Mouse (Mus musculus) right cerebral cortex, postnatal 14 days (tissue): ENCODE data around the gene Dixdc1.
A peak's percentile ranks its signal among the peaks of the same experiment; 100 is the strongest.

Experiments used
- DNase-seq: peaks from one replicate; pipeline ENCODE4 v3.0.0; 2022

Gene Dixdc1

DNA sequence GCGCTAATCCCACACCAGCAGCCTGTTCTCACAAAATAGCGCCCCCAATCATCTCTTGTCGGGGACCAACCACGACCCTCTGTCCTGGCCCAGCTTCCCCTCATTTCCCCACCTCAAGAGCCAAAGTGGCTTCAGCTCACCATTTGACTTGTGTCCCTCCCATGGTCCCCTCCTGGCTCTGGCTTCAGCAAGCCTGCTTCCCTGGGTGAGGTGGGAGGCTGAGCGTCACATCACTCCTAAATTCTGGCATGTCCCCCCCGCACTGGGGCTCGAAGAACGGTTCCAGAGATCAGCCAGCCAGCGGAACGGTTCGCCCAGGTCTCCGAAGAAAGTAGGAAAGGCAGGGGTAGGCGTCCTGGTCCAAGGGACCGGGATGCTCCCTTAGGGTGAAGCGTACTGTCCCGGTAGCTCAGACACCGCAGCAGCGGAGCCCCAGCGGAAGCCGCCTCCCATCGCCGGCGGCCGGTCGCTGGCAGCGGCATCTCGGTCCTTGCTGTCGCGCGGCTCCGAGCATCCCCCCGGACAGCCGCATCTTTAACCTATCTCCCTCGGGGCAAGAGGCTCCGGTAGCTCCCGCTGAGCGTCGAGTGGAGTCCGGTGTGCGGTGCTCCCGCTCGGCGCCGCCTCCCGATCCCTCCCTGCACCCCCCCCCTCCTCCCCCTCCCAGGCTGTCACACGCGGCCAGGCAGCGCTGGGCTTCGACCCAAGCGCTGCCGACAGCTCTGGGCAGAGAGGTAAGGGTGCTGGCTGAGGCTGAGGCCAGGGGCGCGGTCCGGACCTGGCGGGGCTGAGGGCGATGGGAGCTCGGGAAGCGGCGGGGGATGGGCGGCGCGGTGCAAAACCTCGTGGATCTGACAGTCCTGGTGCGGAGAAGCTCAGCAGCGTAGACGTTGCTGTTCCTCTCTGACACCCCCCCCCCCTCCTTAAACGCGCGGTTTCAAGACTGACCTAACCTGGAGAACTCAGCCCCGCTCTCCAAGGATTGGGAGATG lies 40.6 kb downstream of the Dixdc1 start:
- DNase-seq: peak; percentile 59

DNA sequence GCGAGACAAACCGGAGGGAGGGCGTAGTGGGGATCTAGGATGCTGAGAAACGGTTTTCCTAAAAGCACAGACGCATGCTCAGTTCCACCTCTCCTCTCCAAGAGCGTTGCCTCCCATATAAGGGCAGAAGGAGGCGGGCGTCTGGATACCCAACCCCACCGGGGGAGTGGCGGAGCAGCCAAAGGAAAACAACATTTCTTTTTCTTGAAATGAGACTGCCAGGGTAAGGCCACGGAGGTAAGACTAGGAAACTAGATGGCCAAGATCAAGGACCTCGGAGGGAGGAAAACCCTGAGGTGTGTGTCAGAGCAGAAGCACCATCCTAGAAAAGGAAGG lies 41.6 kb downstream of the Dixdc1 start:
- DNase-seq: peak; percentile 71

DNA sequence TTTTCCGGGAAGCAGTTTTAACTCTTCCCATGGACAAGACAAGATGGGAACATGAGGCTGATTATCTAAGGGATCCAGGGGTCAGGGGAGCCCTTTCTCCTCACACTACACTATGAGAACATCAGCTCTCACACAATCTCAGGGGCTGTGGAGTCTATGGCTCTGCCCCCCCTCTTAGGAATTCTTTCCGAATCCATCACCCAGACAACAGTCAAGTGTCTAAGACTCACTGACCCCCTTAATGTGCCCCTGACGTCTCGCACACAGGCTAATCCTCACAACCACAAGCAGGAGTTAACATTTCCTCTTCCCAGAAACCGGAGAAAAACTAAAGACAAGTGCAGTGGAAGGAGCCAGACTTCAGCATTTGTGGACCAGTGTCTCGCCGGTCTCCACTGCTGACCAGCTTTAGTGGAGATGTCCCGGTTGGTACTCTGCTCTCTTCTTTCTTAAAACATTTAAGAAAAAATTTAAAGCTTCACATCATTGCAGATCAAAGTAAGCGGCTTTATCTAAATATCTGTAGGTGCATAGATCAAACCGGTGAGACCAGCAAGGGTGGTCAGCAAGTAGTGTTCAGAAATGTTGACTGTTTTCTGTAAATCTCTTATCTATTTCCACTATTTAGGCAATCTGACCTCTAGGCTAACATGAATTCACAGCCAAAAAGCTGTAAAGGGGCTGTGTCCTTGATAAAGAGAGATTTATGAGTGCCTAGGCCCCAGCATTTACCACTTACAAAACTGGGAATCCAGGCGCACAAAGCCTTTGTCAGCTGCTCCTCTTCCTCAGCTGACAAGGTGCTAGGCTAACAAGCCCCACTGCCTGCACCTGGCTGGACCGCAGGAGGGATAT lies 42.2 kb downstream of the Dixdc1 start:
- DNase-seq: no peak

DNA sequence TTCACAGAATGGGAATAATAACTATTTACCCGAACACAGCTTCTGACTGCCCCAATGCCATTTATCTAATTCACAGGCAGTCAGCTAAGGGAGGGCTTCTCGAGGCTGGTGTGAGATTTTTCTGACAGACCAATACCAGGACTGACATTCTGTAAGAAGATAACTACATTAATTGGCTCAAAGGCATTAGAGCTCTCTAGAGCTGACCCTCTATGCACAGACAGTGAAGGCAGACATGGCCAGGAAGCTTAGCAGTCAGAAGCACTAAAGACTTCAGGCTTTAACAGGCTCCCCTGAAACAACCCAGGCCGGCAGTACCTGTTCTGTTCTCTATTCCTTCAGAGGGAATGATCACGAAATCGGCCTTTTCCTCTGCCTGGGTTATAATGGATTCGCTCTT lies 44.2 kb downstream of the Dixdc1 start:
- no peak for DNase-seq

DNA sequence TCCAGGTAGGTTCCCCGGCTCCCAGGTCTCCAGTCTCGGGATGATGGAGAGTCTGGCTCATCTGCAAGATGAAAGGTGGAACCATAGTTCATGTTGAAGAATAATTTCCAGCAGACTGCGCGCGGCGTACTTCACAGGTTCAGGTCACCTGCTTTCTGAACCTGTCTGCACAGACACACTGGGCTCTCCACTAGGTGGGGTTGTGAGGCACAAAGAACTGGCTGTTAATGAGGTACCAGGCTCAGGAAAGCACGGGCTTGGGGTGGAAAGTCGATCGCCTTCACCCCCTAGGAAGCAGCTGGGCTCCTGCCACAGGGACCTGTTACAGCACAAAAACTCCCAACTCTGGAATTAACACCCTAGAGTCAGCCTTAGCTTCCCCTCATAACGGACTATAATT lies 45.7 kb downstream of the Dixdc1 start:
- peak; percentile 38 for DNase-seq

DNA sequence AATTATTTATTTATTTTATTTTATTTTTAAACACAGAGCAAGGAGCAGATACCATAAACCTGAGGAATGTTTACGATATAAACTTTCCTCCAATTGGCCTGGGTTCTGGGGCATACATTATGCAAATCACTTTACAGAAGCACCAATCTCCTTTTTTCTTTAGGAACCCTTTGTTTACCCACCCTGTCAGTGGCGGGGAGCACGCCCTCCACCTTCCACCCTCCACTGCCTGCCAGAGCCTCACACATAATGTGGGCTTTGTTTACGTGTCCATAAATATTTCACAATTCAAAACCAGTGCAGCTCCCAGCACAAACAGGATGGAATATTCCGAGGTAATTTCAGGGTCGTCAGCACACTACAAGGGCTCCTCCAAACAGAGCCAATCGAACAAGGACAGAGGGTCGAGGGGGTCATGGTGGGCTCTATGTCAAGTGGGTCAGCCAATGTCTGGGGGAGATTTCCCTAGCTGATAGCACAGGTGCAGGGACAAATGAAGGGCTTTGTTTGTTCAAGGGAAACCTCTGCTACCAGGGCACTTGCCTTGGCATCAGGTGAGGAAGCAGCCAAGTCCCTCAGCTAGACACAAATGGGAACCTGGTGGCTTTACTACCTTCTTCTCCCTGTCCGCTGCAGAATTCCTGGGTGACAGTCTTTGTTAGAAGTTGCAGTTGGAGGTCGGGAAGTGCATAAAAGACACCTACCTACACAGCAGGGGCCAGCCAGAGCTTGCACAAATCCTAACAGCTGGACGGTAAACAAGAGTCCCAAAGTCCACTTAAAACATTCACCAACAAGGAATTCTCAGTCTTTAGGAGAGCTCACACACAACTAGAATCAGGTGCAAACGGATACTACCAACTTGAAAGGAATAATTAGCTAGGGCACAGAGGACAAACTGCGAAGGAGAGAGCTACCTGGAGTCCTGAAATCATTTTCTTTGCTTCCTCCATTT lies 46.4 kb downstream of the Dixdc1 start:
- no peak for DNase-seq

DNA sequence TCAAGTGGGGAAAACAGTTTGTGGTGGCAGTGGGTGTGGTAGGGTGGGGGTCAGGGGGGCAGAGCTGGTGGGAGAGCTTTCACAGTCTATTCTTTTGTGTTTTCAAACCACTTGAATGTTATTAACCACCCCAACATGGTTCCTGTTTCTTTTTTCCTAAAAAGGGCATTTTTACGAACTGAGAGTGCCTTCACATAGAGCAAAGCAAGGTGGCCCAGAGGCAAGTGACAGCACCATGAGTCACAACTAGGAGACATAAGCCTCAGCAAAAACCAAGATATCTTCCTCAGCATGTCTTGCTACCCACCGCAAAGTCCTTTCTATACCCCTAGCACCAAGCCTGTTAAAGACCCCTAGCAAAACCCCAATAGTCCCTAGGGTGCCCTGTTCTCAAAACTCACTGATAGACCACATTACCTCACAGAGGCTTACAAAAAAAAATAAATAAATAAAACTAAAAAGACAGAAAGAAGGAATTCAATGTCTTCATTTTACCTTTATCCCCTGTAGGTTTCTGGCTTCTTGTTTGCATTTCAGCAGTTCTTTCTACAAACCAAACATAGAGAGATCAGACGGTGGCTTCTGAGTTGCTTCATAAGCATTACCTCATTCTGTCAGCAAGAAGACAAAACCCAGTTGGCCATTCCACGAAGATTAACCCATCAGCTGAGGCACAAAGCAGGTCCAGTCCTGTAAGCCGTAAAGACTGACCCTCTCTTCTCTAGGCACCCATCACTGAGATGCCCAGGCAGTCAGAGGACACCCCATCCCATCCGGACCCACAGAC lies 52.3 kb downstream of the Dixdc1 start:
- DNase-seq: no peak

DNA sequence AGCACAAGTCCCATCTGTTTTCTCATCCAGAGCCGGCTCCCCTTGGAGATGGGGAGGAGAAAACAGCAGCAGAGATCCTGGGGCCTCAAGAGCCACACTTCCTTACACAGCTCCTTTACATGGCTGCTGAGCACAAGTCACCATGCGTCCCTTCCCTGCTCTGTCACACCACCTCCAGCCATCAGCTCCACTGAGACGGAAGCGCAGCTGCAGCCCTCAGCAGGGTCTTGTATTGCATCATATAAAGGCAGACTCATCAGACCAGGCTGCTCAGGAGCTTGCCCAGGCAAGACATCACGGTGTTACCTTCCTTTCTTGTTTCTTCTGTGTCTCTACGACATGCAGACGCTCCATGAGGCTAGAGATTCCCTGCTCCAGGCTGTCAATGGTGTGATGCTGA lies 57.6 kb downstream of the Dixdc1 start:
- DNase-seq: no peak

DNA sequence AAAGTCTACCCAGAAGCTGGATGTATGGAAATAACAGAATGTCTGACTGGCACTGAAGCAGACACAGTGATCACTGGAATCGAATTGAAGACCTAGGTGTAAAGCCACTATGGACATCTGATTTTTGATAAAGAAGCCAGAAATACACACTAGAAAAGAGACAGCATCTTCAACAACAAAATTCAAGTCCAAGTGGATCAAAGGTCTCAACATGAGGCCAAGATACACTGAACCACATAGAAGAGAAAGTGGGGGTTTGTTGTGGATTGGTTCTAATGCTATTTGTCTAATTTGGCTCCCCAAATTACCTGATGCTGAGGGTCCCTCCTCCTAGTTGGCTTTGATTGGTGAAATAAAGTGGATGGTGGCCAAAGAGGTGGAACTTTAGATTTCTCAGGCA lies 59.9 kb downstream of the Dixdc1 start:
- no peak for DNase-seq

DNA sequence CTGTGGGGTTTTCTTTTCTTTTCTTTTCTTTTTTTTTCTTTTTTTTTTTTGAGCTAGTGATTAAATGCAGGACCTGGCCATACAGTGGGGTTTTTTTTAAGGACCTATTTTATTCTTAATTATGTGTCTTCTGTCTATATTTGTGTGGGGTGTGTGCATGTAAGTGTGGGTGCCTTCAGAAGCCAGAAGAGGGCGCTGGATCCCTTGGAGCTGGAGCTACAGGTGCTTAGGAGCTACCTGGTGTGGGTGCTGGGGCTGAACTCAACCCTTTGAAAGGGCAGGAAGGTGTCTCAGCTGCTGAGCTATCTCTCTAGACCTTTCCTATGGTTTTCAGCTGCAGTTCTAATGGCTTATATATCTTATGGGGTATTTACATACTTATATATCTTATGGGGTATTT lies 64.5 kb downstream of the Dixdc1 start:
- no peak for DNase-seq

DNA sequence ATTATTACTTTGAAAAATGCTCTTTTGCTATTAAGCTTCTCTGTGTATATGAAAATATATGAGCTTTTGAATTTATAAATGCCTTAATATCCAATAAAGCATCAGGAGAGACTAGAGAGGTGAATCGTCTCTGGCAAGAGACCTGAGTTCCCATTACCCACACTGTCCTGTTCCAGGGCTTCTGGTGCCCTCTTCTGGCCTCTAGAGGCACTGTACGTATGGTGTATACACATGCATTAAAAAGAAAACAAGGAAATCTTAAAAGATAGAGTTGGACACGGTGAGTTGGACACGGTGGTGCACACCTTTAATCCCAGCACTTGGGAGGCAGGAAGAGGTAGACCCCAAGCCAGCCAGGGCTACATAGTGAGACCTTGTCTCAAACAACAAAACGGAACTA lies 68.6 kb downstream of the Dixdc1 start:
- peak; percentile 60 for DNase-seq

DNA sequence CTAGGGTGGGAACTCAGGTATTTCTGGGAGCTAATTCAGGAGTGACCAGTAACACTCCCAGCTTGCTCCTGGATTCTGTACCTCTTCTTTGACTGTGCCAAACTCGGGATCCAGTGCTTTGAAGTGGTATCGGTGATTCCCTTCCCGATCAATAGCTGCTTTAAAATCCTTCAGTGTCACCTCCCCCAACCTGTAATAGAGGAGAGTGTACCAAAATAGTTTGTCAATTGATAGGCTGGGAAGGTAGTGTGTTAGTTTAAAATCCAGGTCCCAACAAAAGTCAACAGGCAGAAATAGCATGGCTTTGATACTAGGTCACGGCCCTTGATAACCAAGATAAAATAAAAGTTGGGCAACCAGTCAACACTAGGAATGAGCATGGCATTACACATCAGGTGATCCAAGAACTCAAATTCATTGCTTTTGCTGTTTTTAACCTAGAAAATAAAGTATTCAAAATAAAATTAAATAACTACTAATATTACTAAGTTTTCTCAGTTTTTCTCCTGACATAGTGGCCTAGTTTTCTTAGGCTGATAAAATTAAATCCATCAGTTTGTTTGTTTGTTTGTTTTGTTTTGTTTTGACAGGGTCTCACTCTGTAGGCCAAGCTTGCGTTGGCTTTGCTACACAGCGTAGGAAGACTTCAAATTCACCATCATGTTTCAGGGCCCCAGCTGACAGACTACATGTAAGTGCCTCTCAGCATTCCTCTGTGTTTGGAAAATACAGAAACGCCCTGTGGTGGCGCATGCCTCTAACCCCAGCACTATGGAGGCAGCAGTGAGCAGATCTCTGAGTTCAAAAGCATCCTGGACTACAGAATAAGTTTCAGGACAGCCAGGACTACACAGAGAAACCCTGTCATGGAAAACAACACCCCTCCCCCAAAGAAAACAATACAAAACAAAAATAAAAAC lies 71.5 kb downstream of the Dixdc1 start:
- no peak for DNase-seq

DNA sequence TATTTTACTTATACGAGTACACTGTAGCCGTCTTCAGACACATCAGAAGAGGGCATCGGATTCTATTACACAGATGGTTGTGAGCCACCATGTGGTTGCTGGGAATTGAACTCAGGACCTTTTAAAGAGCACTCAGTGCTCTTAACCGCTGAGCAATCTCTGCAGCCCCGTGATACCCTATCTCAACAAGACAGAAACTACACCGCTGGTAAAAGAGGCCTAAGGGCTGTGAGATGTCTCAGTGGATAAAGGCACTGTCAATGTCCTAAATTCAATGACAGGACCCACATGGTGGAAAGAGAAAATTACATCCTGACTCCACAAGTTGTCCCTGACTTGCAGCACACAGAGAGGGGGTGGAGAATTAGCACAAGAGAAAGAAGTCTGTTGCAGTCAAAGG lies 72.9 kb downstream of the Dixdc1 start:
- DNase-seq: no peak

DNA sequence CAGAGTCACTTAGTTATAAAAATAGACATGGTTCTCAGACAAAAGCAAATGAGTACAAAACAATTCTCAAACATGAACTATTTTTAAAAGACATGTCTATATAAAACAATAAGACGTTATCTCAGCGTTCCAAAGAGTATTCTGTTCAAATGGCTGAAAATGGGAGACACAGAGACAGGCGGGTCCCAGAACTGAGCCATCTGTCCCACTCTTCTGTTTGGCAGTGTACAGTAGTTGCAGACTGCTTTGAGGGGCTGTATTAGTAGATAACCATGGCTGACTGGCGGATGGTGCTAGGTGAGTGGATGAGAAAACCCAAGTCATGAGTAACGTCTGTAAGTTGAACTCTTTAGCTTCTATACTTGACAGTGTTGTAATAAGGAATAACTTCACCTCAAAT lies 74.5 kb downstream of the Dixdc1 start:
- DNase-seq: no peak

DNA sequence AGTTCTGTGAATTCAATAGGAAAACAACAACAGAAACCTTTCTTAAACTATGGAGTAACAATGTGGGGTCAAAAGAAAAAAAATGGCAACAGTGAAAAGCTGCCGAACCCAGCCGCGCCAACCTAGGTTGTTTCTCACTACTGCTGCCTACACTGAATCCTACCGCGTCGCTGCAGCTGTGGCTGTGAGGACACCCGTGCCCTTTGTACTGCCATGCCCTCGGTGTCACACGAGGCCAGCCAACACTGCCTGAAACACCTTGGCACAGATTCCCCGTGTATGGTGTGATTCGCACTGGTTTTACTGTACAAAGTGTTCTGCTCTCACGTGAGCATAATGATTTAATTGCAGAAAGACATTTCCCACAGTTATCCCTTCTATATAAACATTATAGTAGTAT lies 78.9 kb downstream of the Dixdc1 start:
- DNase-seq: peak; percentile 19

DNA sequence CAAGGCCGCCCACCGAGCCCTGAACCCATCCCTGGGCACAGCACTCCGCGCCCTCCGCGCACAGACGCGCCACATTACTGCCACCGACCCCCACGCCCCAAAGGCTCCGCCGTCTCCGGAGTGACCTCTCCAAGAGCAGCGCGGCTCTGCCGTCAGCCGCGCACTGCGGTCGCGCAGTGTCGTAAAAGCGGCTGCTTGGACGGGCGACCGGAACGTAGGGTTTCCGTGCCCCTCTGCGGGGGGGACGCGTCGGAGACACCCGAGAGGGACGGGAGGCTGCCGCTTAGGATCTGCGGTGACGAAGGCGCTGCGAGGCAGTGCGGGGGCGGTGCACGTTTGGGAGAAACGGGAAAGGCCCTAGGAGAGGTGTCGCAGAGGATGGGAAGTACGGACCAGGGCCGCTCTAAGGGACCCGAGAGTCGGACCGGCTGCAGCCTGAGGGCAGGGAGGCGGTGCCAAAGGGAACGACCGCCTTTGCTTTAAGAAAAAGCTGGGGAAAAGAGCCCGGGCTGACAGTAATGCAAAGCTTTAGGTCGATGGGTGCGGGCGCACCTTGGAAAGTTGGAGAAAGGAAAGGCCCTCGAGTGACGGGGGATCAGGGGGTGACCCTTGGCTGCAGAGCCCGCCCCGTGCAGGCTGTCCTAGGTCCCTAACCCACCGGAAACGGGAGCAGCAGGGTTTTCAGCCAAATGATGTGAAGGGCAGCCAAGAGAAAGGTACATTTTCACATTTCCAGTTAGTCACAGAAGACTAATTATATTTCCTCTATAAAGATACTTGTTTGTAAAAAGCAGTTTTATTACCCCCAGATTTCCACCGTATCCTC lies 79.7 kb downstream of the Dixdc1 start, which contains the start of gene Dlat:
Gene Dlat, minus strand, starts transcription at position 389 of the 826 bp plus-strand sequence.
- peak; percentile 85 for DNase-seq

DNA sequence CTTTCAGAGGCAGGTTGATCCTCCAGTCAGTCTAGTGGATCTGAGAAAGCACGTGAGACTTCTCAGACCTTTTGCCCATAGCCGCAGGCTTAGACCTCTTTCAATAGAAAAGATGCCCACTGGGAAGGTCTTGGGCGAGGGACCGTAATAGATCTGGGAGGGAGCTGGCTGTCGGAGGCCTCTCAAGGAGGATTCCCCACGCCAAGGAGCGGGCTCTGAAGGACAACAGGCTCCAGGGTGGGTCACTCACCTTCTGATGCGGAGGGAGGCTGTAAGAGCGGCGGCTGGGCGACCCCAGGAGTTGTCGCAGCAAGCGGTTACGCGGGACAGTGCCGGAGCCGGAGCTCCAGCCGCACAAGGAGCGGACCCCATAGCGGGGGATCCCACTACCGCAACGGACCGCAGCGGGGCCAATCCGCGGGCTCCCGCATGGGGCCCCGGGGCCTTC lies 80.4 kb downstream of the Dixdc1 start:
- DNase-seq: no peak

DNA sequence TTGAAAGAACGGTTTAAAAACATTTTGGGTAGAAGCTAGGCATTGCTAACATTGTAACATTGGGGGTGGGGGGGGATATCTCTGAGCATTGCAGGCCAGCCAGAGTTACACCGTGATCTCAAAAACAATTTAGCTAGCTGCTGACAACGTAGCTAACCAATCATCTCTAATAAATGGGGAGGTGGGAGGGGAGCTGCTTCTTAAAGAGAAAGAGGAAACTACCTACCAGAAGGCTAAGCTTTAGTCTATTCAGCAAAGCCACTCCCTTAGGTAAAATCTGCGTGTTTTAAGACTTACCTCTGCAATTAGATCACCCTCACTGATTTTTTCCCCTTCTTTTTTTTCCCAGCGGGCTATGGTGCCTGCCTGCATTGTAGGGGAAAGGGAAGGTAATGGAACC lies 80.9 kb downstream of the Dixdc1 start:
- DNase-seq: no peak

DNA sequence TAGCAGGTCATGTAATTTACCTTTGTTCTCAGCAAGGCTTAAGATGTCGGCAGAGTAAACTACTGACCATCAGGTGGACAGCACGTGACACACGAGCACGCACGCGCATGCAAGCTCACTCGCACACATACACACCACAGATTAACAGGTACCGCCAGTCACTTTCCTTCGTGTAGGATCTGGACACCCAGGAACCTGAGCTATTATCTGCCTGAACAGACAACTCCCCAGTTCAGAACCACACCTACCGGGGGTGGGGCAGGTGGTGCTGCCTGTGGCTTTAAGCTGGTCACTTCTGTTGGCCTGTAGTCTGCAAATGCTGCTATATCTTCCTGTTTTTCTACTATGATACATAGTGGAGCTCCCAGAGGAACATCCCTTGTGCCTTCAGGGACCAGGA lies 88.8 kb downstream of the Dixdc1 start:
- DNase-seq: no peak
